Mouse (Mus musculus): ENCODE results near the gene Mthfsd.

Mthfsd gene

GRCm38 (mm10) chr8:121074848-121075145, 33.4 kb downstream of the Mthfsd start:
- in situ Hi-C loops (cut with MboI), result loop anchor here (25.0 kb wide), 1 partner anchor 437 kb away; the partner anchor contains the start of gene 1190005I06Rik

GRCm38 (mm10) chr8:121074108-121074847, 33.9 kb downstream of the Mthfsd start:
- in situ Hi-C loops (cut with MboI), result no loop called here

- in situ Hi-C loops (cut with MboI), result no loop called here
Measured at GRCm38 (mm10) chr8:121073174-121074107, 34.8 kb downstream of the Mthfsd start.

GRCm38 (mm10) chr8:121072406-121073130, 35.6 kb downstream of the Mthfsd start:
- in situ Hi-C loops (cut with MboI), result no loop called here

GRCm38 (mm10) chr8:121071454-121071853, 36.7 kb downstream of the Mthfsd start:
- in situ Hi-C loops (cut with MboI), result no loop called here

GRCm38 (mm10) chr8:121063649-121064048, 44.5 kb downstream of the Mthfsd start:
- in situ Hi-C loops (cut with MboI), result no loop called here

- in situ Hi-C loops (cut with MboI), result no loop called here
Measured at GRCm38 (mm10) chr8:121062521-121062920, 45.7 kb downstream of the Mthfsd start.

- in situ Hi-C loops (cut with MboI), result no loop called here
Measured at GRCm38 (mm10) chr8:121059098-121059497, 49.1 kb downstream of the Mthfsd start.

GRCm38 (mm10) chr8:121058081-121058480, 50.1 kb downstream of the Mthfsd start:
- in situ Hi-C loops (cut with MboI), result no loop called here

GRCm38 (mm10) chr8:121047441-121047840, 60.8 kb downstream of the Mthfsd start:
- in situ Hi-C loops (cut with MboI), result no loop called here

GRCm38 (mm10) chr8:121043719-121044440, 64.3 kb downstream of the Mthfsd start:
- in situ Hi-C loops (cut with MboI), result no loop called here

All from mature B cell (primary cell).